Mouse (Mus musculus): ENCODE measurements around the gene Rbfox3.

- TF ChIP-seq CTCF (IDR thresholded peaks at IDR 0.05; ENCODE audit: extremely low read depth, insufficient read length, insufficient replicate concordance, low read depth, low read length) (no peak), POLR2A (IDR thresholded peaks at IDR 0.05; ENCODE audit: low read depth, low read length) (no peak)
Measured at GRCm38 (mm10) chr11:118459536-118459935, 451.9 kb downstream of the Rbfox3 start.

All from small intestine, adult 2 months (tissue).